Mouse (Mus musculus): ENCODE measurements at regions not wholly inside any gene's neighbourhood (a gene's known extent, or its start where the extent isn't known, plus 50 kb on each side); places are given as distances from the start of the nearest gene placed in this dataset.

GRCm38 (mm10) chr14:116754438-116755157 lies 170.5 kb upstream of the Gpc6 start:
- Histone ChIP-seq H3K27me3 (ENCODE audit: control insufficient read depth, insufficient read depth, low read length) (no peaks in the 10 kb centered on the region), H3K27ac (ENCODE audit: low read depth) (no peak overlapping the region), H3K36me3 (replicated peaks; ENCODE audit: control insufficient read depth, insufficient read depth, low read length) (no peaks in the 10 kb centered on the region), H3K9ac (replicated peaks; ENCODE audit: low read depth, low read length) (no peak overlapping the region), H3K9me3 (replicated peaks; ENCODE audit: control insufficient read depth, low read length) (no peaks in the 10 kb centered on the region), H3K4me1 (ENCODE audit: control insufficient read depth, insufficient read depth) (no peaks in the 10 kb centered on the region), H3K4me3 (ENCODE audit: low read depth, low read length) (no peak overlapping the region), H3K4me2 (ENCODE audit: low read depth, low read length) (no peak overlapping the region)
- DNase-seq (ENCODE audit: low spot score), result no peak
- TF ChIP-seq EP300 (IDR thresholded peaks at IDR 0.05; ENCODE audit: low read depth) (no peak), CTCF (IDR thresholded peaks at IDR 0.05; ENCODE audit: low read depth) (no peak)
- no peak for ATAC-seq (ENCODE audit: insufficient read depth, low read depth)
- WGBS, result 74% methylated on average over 7 of the region's 7 CpGs

DNA sequence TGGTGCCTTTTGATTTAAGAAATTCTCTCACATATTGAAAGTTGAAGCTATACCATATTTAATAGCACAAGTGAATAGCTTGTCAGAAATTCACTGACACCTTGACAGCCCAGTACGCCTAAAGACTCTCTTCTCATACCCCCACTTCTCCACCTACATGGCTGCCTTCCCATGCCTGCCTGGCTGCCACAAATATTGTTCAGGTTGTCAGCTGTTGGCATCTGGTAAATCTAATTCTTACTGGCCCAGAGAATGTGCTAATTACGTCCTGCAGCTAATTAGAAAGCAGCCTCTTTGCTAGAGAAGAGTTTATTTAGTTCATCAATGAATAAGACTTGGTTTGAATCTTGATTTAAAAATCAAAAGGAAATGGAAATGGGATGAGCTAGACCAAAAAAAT lies 163.7 kb upstream of the Gpc6 start:
- Histone ChIP-seq H3K9ac (replicated peaks; ENCODE audit: low read depth, low read length) (no peak overlapping the region), H3K4me2 (ENCODE audit: low read depth, low read length) (no peak overlapping the region), H3K36me3 (replicated peaks; ENCODE audit: control insufficient read depth, insufficient read depth, low read length) (no peaks in the 10 kb centered on the region), H3K4me3 (ENCODE audit: low read depth, low read length) (no peak overlapping the region), H3K4me1 (ENCODE audit: control insufficient read depth, insufficient read depth) (no peaks in the 10 kb centered on the region), H3K27ac (ENCODE audit: low read depth) (no peak overlapping the region), H3K9me3 (replicated peaks; ENCODE audit: control insufficient read depth, low read length) (no peaks in the 10 kb centered on the region), H3K27me3 (ENCODE audit: control insufficient read depth, insufficient read depth, low read length) (no peaks in the 10 kb centered on the region)
- ATAC-seq (ENCODE audit: insufficient read depth, low read depth) (no peak), DNase-seq (ENCODE audit: low spot score) (no peak)
- WGBS, result 56% methylated on average over 2 of the region's 2 CpGs
- TF ChIP-seq EP300 (IDR thresholded peaks at IDR 0.05; ENCODE audit: low read depth), result no peak
- no peak for TF ChIP-seq CTCF (IDR thresholded peaks at IDR 0.05; ENCODE audit: low read depth)

GRCm38 (mm10) chr14:116771120-116771519 lies 154.0 kb upstream of the Gpc6 start:
- no peak for DNase-seq (ENCODE audit: low spot score)
- 67% methylated on average over 4 of the region's 4 CpGs for WGBS

GRCm38 (mm10) chr14:116771671-116772070 lies 153.4 kb upstream of the Gpc6 start:
- Histone ChIP-seq H3K4me2 (ENCODE audit: low read depth, low read length) (no peak overlapping the region), H3K27ac (ENCODE audit: low read depth) (no peak overlapping the region), H3K9me3 (replicated peaks; ENCODE audit: control insufficient read depth, low read length) (no peaks in the 10 kb centered on the region), H3K9ac (replicated peaks; ENCODE audit: low read depth, low read length) (no peak overlapping the region), H3K4me3 (ENCODE audit: low read depth, low read length) (no peak overlapping the region), H3K27me3 (ENCODE audit: control insufficient read depth, insufficient read depth, low read length) (no peaks in the 10 kb centered on the region), H3K4me1 (ENCODE audit: control insufficient read depth, insufficient read depth) (no peaks in the 10 kb centered on the region), H3K36me3 (replicated peaks; ENCODE audit: control insufficient read depth, insufficient read depth, low read length) (no peaks in the 10 kb centered on the region)
- DNase-seq (ENCODE audit: low spot score), result no peak
- WGBS, result 74% methylated on average over 3 of the region's 3 CpGs
- ATAC-seq (ENCODE audit: insufficient read depth, low read depth), result no peak
- TF ChIP-seq CTCF (IDR thresholded peaks at IDR 0.05; ENCODE audit: low read depth), result no peak
- TF ChIP-seq EP300 (IDR thresholded peaks at IDR 0.05; ENCODE audit: low read depth), result no peak

More at GRCm38 (mm10) chr14:116771120-116771519, 154.0 kb upstream of the Gpc6 start:
- no peaks in the 10 kb centered on the region for H3K9me3 ChIP-seq (replicated peaks; ENCODE audit: control insufficient read depth, low read length)
- ATAC-seq (ENCODE audit: insufficient read depth, low read depth), result no peak
- H3K27me3 ChIP-seq (ENCODE audit: control insufficient read depth, insufficient read depth, low read length), result no peaks in the 10 kb centered on the region
- no peak overlapping the region for H3K4me2 ChIP-seq (ENCODE audit: low read depth, low read length)
- H3K36me3 ChIP-seq (replicated peaks; ENCODE audit: control insufficient read depth, insufficient read depth, low read length), result no peaks in the 10 kb centered on the region
- no peaks in the 10 kb centered on the region for H3K4me1 ChIP-seq (ENCODE audit: control insufficient read depth, insufficient read depth)
- no peak overlapping the region for H3K9ac ChIP-seq (replicated peaks; ENCODE audit: low read depth, low read length)
- no peak overlapping the region for H3K4me3 ChIP-seq (ENCODE audit: low read depth, low read length)
- no peak overlapping the region for H3K27ac ChIP-seq (ENCODE audit: low read depth)
- TF ChIP-seq CTCF (IDR thresholded peaks at IDR 0.05; ENCODE audit: low read depth) (no peak), EP300 (IDR thresholded peaks at IDR 0.05; ENCODE audit: low read depth) (no peak)

DNA sequence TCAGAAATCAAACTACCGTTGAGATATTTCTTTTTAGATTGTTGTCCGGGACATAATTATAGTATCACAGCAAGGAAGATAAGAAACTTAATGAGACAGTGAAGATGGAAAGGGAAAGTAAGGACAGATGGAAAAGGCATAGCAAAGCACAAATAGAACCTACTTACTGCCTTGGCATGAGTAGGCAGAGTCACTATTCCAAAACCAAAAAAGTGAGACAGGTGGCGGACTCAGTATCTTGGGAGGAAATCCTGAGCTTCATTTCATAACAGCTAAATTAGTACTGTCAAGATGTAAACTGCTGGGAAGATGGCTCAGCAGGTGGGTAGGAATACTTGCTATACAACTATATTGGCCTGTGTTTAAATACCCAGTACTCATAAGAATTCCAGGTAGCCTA lies 145.5 kb upstream of the Gpc6 start:
- TF ChIP-seq CTCF (IDR thresholded peaks at IDR 0.05; ENCODE audit: low read depth), result no peak
- TF ChIP-seq EP300 (IDR thresholded peaks at IDR 0.05; ENCODE audit: low read depth), result no peak
- no peak for ATAC-seq (ENCODE audit: insufficient read depth, low read depth)
- 83% methylated on average over 3 of the region's 3 CpGs for WGBS

GRCm38 (mm10) chr14:116783840-116784239 lies 141.3 kb upstream of the Gpc6 start:
- H3K27ac ChIP-seq (ENCODE audit: low read depth), result no peak overlapping the region
- H3K4me1 ChIP-seq (ENCODE audit: control insufficient read depth, insufficient read depth), result no peaks in the 10 kb centered on the region
- DNase-seq (ENCODE audit: low spot score), result no peak
- H3K27me3 ChIP-seq (ENCODE audit: control insufficient read depth, insufficient read depth, low read length), result no peaks in the 10 kb centered on the region
- no peak for ATAC-seq (ENCODE audit: insufficient read depth, low read depth)
- H3K4me3 ChIP-seq (ENCODE audit: low read depth, low read length), result no peak overlapping the region
- H3K36me3 ChIP-seq (replicated peaks; ENCODE audit: control insufficient read depth, insufficient read depth, low read length), result no peaks in the 10 kb centered on the region
- WGBS, result 37% methylated on average over 3 of the region's 3 CpGs
- TF ChIP-seq CTCF (IDR thresholded peaks at IDR 0.05; ENCODE audit: low read depth) (no peak), EP300 (IDR thresholded peaks at IDR 0.05; ENCODE audit: low read depth) (no peak)
- no peak overlapping the region for H3K4me2 ChIP-seq (ENCODE audit: low read depth, low read length)
- no peak overlapping the region for H3K9ac ChIP-seq (replicated peaks; ENCODE audit: low read depth, low read length)
- no peaks in the 10 kb centered on the region for H3K9me3 ChIP-seq (replicated peaks; ENCODE audit: control insufficient read depth, low read length)

More for the DNA sequence above, 145.5 kb upstream of the Gpc6 start:
- no peaks in the 10 kb centered on the region for H3K9me3 ChIP-seq (replicated peaks; ENCODE audit: control insufficient read depth, low read length)
- H3K27ac ChIP-seq (ENCODE audit: low read depth), result no peak overlapping the region
- no peak overlapping the region for H3K4me2 ChIP-seq (ENCODE audit: low read depth, low read length)
- no peak overlapping the region for H3K4me3 ChIP-seq (ENCODE audit: low read depth, low read length)
- H3K4me1 ChIP-seq (ENCODE audit: control insufficient read depth, insufficient read depth), result no peaks in the 10 kb centered on the region
- no peaks in the 10 kb centered on the region for H3K27me3 ChIP-seq (ENCODE audit: control insufficient read depth, insufficient read depth, low read length)
- H3K36me3 ChIP-seq (replicated peaks; ENCODE audit: control insufficient read depth, insufficient read depth, low read length), result no peaks in the 10 kb centered on the region
- no peak for DNase-seq (ENCODE audit: low spot score)
- H3K9ac ChIP-seq (replicated peaks; ENCODE audit: low read depth, low read length), result no peak overlapping the region
